Mouse (Mus musculus): Measurements from ENCODE around the gene Gucy2g.
"Not testable (repeated sequence)": the region's sequence is repeated elsewhere in the genome, so short reads cannot be mapped to it uniquely, and the experiment has no call there.

Gucy2g gene

DNA sequence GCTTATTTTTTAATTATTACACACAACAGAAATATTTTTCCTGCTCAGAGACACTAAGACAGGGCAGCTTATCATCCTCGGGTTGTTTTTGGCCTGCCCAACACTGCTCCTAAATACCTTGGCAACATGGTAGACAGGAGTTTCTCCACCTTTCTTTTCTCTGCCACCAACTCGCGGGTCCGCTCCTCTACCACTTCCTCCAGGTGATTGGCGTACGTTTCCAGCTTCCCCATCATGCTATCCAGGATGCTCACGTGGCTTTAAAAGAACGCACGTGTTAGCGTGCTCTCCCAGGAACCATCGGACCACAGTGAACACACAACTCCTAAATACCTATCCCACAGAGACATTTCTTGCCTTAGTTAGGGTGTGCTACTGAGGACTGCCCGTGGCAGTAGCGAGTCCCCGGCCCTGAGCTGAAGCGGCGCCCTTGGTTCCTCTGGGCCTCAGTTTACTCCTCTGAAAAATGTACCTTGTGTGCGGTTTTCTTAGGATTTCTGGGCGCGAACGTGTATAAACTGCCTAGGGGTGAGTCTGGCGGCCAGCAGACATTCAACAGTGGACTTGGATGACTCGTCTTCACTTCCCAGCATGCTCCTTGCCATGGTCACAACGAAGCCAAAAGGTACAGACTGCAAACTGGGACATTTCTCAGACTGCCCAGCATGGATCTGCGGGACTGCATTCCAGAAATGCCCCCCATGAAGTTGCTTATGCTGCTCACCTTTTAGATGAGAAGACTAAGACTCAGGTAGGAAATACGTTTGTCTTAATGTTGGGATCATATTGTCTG, 33.1 kb downstream of the Gucy2g start:
- DNase-seq (ENCODE audit: low read depth, low spot score): peak; percentile 34

DNA sequence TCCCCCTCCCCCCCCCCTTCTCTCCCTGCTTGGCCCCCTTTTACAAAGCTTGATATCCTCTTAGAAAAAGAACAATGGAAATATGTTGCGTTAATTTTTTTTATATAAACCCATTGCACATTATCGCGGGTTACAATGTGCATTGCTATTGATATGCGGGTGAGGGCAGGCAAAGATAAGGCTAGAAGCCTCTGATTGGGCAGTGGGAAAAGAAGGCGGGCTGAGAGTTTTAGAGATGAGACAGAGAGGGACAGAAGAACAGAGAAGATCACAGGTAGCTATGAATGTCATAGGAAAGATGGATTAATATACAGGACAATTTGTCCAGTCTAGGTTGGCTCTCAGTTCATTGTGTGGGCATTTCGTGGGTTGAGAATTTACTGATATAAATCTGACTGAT, 33.8 kb downstream of the Gucy2g start:
- DNase-seq (ENCODE audit: low read depth, low spot score): no peak

DNA sequence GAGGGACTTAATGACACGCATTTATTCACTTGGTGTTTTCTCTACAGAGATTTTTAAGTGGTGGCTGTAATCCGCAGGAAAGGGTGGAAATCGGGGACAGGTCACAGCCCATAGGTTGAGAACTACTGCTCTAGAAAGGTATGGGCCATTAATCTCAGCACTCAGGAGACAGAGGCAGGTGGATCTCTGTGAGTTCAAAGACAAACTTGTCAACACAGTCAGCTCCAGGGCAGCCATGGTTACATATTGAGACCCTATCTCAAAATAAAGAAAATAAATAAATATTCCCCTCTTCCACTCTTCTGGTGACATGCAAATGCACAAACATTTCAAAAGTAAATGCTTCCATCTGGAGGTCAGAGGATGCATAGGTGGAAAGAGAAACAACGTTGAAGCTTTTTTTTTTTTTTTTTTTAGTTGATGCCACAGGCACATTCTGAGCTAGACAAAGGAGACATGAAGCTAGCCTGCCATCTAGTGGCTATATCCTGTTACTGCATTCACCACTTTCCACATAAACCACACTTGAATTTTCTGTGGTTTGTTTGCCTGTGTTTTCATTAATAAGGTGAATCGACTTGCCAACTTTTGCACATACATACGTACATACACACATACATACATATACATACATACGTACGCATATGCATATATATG, 34.4 kb downstream of the Gucy2g start:
- DNase-seq (ENCODE audit: low read depth, low spot score): peak; percentile 73

DNA sequence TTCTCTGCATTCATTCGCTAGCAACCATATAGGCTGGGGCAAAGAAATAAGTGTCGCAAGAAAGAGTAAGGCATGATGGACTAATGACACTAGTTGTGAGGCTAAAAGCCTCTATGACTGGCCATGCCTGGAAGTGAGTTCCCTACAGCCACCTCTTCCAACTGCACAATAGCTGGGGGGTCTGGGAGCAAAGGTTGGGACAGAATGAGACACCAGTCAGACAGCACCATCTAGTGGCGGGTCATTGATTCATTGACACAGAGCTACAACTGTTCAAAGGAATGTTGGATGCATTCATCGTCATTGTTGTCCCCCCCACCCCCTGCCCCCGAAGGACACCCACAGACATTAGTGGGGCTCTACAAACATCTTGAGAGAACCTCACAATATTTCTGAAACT, 42.7 kb downstream of the Gucy2g start:
- DNase-seq (ENCODE audit: low read depth, low spot score): peak; percentile 67

DNA sequence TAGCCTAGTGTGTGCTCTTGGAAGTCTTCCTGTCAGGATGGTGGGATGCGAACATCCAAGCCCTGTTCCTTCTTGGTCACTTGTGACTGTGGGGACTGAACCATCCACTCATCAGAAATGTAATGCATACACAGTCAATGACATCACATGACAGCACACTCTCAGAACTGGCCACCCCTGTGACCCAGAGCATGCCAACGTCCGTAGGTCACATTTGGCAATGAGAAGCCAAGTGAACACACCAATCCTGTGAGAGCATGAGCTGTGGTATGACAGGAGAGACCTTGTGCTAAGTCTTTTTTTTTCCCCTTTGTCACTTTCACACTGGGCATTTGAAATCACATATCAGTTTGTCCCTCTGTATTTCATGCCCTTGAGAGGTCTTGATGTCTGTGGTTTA, 45.5 kb downstream of the Gucy2g start:
- DNase-seq (ENCODE audit: low read depth, low spot score): no peak

DNA sequence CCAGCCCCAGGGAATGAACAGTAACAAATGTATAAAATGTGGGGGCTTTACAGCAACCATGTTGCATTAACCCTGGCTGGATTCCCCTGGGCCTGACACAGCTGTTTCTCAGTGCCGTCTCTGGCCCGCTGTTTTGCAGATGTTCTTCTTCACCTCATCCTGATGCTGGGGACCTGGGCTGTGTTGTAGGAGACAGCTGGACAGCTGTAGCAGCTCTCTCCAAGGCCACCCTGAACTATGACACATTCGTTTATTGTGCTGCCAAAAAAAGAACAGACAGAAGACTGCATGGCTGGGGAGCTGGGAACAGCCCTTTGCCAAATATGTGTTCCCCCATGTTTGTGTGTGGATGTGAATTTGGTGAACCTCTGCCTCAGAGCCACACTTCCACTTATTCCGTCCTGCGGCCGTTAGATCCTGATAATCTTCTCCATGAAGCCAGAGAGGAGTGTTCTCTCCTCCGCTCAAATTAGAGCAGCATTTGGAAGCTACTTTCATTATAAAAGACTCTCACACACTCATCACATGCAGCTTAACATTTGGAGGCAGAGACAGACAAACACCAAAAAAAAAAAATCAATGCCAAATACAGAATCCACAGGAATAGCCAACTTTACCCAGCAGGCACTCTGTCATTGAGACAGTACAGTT, 46.4 kb downstream of the Gucy2g start:
- DNase-seq (ENCODE audit: low read depth, low spot score): no peak

DNA sequence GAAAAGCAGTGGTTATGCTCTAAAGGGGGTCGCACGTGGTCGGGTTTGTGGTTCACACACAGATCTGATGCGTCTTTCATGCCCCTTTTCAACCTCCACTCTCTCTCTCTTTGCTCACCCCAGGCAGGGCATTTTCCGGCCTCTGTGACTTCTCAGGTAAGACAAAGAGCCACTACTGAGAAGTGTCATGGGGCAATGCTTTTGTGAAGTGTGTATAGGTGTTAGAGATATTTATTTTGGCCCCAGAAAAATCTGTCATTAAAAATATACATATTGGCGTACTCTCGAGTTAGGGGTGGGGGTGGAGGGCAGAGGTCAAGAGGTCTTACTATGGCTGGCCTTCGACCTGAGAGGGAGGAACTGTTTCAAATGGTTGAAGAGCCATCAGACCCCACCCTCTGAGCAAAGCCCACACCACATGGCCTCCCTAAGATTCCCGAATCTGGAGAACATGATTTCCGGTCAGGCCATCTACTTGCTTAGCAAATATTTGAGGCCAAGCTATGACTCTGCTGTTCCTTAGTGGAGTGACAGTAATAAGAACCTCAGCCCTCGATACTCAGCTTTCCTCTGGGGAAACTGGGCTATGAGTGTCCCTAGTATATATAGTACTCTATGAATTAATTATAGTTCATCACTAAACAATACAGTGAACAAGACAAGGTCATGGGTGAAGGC, 47.2 kb downstream of the Gucy2g start:
- DNase-seq (ENCODE audit: low read depth, low spot score): no peak

DNA sequence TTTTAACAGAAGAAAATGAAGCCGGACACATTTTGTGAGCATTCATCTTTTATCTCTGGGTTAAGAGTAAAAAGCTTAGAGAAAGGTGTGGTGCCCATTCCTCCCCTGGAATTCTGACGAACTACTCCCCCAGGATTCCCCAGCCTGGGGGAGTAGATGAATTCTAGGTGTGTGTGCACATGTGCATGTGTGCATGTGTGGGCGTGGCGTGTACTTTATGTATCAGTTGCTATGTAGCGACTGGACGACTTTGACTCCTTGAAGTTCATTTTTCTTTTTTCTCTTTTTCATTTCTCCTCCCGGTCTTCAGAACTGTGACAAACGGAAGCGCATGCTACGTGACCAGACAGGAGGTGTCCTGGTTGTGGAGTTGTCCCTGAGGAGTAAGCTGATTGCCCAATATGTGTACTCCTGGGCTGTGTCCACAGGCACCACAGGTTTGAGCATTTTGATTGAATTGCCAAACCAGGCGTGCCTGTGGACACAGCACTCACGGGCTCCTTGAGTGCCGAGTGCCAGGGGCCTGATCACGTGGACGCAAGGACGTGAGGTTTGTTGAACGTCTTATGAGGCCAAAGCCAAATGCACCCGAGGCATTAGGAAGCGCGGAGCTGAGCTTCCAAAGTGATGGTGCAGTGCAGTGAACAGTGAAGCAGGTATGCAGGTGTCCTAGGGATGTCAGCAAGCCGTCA, 48.6 kb downstream of the Gucy2g start:
- DNase-seq (ENCODE audit: low read depth, low spot score): no peak

DNA sequence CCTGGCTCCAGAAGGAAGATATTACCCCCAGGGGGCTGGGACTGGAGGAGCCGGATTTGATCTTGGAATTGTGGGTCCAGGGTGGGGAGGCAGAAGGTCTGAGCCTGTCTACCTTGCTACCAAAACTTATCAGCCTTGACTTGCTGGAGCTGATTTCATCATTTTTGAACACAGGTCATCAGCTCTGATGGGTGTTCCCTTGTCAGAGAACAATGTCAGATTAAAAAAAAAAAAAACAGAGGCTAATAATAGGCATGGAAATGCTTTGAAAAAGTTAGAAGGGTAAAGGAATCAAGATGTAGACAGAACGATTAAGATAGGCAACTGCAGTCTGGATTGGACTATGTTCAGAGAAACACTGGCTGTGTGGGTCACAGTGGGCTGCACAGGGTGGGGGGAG, 49.4 kb downstream of the Gucy2g start:
- DNase-seq (ENCODE audit: low read depth, low spot score): no peak

DNA sequence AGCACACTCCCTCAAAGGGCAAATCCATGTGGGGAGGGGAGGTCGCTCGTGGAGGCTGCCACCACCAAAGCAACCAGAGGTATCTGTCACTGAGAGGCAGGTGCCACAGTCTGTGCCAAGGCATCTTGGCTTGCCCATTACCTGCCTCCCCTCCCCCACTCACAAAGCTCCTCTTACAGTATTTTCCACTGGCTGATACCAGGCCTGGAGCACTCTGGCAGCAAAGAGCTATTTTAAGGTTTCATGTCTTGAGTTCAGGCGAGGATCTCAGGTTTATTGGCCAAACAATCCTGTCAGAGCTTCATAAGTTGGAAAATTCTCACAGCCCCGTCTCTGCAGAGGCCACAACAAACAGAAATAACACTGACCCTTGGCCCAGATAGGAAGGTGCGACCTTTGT, 51.0 kb downstream of the Gucy2g start:
- no peak for DNase-seq (ENCODE audit: low read depth, low spot score)

DNA sequence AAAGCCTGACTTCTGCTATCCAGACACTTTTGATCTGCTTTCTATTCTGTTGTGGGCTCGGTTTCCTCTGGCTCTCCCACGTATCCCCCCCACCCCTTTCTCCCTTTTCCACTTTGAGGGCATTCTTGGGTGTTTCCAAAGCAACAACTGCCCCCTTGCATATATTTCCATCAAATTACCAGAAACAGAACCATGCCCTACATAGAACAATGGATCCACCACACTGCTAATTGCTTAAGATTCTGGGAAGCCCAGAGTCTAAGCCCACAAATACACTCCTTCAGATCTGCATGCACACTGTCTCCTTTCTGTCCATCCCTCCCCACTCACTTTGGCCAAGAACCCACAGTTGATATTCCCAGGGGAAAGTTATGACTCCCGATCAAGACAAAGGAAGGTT, 55.4 kb downstream of the Gucy2g start:
- no peak for DNase-seq (ENCODE audit: low read depth, low spot score)

DNA sequence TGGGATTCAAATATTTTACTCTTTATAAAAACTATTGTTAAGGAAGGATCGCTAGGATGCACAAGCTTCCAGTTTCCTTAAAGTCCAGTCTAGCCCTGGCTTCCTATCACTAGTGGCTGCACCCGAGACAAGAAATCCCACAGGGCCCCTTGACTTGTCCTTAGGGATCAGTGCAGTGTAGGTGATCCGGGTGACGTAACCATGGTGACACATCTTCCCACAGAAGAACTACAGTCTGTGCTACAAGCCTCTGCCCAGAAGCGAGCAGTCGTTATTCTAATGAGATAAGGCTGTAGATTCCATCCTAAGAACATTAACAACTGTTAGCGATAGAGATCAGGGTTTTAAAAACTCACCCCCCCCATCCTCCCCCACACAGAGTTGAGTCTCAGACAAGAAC, 56.0 kb downstream of the Gucy2g start:
- DNase-seq (ENCODE audit: low read depth, low spot score): no peak

DNA sequence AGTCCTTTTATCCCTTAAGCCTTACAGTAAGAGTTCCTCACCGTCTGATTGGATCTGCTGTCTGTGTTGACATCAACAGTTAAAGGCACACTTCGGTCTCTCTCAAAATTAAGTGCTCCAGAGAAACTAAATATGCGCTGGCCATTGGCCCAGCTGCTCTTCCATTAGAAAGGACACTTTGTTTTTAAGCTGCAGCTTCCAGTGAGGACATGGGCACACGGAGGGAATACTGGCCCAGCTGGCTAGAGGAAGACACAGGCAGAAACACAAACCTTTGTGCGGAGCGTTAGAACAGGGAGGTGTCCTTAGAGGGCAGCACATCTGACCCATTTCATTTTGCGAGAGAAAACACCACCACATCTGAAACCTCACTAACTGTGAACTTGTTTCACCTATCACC, 56.6 kb downstream of the Gucy2g start:
- no peak for DNase-seq (ENCODE audit: low read depth, low spot score)

DNA sequence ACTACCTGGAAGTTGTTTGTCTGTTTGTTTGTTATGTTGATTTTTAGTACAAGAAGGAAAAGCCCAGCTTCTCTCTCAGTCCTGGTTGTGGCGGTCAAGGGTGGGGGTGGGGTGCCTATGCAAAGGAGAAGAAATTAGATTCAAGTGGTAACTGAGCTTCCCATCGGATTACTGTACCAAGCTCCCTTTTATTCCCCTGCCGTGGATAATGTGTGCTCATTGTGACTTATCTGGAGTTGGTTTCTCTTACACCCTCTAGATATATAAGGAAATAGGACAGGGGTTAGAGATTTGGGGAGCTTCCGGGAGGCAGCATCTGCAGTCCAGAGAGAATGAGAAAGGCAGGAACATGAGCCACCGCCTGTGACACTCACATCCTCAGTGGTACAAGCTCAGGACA, 60.6 kb downstream of the Gucy2g start, which contains the start of gene Tectb:
Gene Tectb, plus strand, starts transcription at position 301 of the 400 bp plus-strand sequence.
- DNase-seq (ENCODE audit: low read depth, low spot score): no peak

DNA sequence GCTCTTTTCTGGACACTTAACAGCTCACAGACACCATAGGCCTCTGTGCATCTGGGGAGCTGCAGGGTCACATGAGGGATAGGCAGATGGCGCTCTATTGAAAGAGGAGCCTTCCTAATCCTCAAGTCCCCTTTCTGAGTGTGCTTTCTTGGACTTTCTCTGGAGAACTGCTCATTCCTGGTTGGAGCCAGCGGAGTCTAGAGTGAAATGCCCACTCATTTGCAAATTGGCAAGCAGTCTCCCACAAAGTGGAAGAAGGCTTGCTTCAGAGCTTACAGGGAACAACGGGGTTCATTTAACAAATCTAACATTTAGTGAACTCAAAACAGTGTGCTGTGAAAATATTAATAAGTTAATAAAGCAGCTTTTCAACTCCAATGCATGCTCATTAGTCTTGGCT, 63.9 kb downstream of the Gucy2g start:
- DNase-seq (ENCODE audit: low read depth, low spot score): no peak

DNA sequence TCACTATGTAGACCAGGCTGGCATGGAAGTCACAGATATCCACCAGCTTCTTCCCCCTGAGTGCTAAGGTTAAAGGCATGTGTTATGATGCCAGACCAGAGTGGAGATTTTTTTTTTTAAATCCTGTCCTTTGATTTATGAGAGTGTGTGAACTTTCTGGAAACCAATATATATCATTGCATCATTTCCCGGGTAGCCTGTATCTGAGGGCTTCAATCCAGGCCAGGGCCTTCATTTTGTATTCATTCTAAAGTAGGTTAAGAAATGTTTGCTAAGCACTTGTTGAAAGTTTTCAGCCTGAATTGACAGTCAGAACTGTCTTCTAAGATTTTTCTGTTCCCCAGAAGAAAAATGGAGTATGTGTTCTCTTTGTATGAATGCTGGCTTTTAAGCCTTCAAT, 69.5 kb downstream of the Gucy2g start:
- no peak for DNase-seq (ENCODE audit: low read depth, low spot score)

DNA sequence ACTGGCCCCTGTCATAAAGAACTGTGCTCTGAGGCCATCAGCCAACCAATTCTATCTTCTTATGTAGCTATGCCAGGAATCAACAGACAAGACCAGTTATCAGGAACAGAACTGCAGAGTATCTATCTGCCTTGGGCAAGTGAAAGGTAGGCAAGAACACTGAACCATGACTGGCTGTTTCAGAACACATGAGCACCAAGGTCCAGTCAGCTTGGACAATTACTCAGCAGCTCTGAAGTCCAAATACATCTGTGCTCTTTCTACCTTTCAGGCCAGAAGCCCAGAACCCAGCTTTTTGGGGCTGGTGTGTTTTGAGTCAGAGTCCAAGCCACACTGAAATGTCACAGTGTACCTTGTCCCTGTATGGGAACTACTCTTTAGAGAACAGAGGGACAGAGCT, 70.6 kb downstream of the Gucy2g start:
- no peak for DNase-seq (ENCODE audit: low read depth, low spot score)

DNA sequence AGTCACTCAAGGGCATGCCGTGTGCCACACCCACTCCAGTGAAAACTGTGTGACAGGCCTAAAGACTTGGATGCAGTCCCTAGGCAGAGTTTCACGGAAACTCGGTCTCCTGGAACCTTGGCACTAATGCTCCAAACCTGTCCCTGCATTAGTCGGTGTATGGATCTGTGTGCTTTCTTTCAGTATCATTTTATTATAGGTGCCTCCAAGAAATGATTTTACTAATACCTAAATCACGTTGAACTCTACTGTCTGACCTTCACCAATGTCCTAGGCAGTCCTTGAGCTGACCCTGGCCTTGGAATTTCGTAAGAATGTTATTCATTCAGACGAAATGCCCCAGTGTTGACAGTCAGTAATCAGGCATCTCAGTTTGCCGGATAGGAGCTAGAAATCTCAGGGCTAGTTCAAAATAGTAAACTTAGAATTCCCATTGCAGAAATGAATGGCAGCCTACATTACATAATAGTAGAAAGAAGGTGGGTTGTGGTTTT, 71.8 kb downstream of the Gucy2g start:
- not testable (repeated sequence) for DNase-seq (ENCODE audit: low read depth, low spot score)

DNA sequence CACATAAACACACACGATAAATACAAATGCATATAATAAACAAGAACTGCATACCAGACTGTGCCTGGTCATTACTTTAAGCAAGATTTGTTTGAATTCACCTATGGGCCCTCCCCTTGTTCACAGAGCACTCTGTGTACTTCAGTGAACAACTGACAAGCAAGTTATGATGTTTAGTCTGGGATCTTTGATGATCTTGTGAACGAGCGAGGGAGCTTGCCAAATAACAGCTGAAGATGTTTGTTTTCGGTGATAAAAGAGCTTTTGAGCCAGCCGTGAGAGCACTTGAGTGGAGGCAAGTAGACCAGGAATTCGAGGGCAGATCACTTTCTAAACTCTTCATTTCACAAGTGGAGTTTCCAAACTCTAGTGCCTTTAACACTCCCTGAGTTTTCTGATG, 72.7 kb downstream of the Gucy2g start:
- DNase-seq (ENCODE audit: low read depth, low spot score): no peak

DNA sequence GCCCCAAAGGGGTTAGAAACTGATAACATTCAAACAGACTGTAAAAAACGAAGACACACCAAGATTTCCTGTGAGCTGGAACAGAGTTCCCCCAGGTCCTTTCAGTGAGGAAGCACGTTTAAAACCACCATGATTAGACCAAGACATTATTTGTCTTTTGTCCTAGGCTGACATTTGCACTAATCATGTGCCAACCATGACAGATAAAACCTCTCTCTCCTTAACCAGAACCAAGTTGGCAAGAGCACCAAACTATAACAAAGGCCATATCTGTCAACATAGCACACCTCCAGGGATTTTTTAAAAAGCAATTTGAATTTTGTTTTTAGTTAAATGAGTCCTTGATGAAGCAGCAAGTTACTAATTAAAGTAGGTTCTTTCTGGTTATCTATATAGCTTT, 73.3 kb downstream of the Gucy2g start:
- no peak for DNase-seq (ENCODE audit: low read depth, low spot score)

DNA sequence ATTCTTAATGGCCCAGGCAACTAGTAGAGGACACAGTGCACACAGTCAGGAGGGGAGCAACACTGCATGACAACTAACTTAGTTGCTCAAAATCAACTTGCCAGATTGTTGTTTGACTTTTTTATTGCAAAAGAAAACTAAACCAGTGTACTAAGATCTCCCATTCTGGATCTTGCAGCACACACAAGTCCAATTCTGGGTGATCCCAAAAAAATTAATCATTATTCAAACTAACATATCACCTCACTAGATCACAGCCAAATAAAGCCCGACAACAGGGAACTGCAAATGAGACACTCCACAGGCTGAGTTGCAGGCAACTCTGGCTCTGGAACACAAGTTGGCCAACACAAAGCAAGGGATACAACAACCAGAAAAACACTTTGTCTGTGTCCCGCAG, 74.3 kb downstream of the Gucy2g start:
- DNase-seq (ENCODE audit: low read depth, low spot score): no peak

DNA sequence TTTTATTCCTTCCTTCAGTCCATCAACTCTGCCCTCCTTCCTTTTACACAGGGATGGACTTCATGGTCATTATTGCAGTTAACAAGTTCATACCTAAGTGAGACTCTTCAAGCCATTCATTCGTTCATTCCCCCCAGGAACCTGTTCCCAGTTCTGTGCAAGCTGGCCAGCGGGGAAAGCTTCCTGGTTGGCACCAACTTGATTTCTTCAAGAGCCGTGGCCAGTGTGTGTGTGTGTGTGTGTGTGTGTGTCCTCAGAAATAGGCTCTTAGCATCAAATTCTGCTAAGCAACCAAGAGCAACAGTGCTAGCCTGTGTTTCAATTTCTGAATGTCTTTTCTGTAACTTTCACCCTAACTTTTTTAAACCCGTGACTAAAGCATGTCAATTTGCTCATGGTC, 75.1 kb downstream of the Gucy2g start:
- DNase-seq (ENCODE audit: low read depth, low spot score): no peak
